Mouse (Mus musculus) neural tube, embryonic 13.5 days (tissue): ENCODE results near the gene Slc35g1. TPM values are rescaled to one million over a fixed set of nuclear protein-coding genes. Genes with fewer than 3 reads are reported as not detected.

Experiments used
- ATAC-seq: fragments of 200-750 bp; cut with Nextera tagmentation; 2 replicates; pipeline ENCODE4 v1.8.0; 2017; ENCODE audit warnings: low read depth, mild to moderate bottlenecking, moderate TSS enrichment, moderate library complexity
- H3K27ac ChIP-seq: fragments of 300-500 bp; sonication (generic); replicated peaks from 2 replicates; pipeline ENCODE4 v1.5.1; 2015; ENCODE audit warnings: moderate library complexity, mild to moderate bottlenecking, inconsistent platforms
- H3K27me3 ChIP-seq: fragments of 300-500 bp; sonication (generic); 2 replicates; pipeline ENCODE4 v1.6.1; 2015; ENCODE audit warnings: mild to moderate bottlenecking, inconsistent platforms
- H3K36me3 ChIP-seq: fragments of 300-500 bp; sonication (generic); 2 replicates; pipeline ENCODE4 v1.6.1; 2015; ENCODE audit warnings: mild to moderate bottlenecking, inconsistent platforms
- H3K4me1 ChIP-seq: fragments of 300-500 bp; sonication (generic); replicated peaks from 2 replicates; pipeline ENCODE4 v1.6.1; 2015; ENCODE audit warnings: inconsistent platforms
- H3K4me2 ChIP-seq: fragments of 300-500 bp; sonication (generic); 2 replicates; pipeline ENCODE4 v1.6.1; 2015; ENCODE audit warnings: inconsistent platforms, mild to moderate bottlenecking, moderate library complexity
- H3K4me3 ChIP-seq: fragments of 300-500 bp; sonication (generic); 2 replicates; pipeline ENCODE4 v1.5.1; 2015; ENCODE audit warnings: mild to moderate bottlenecking, inconsistent platforms
- H3K9ac ChIP-seq: fragments of 300-500 bp; sonication (generic); 2 replicates; pipeline ENCODE4 v1.6.1; 2015; ENCODE audit warnings: moderate library complexity, mild to moderate bottlenecking, inconsistent platforms
- H3K9me3 ChIP-seq: fragments of 300-500 bp; sonication (generic); 2 replicates; pipeline ENCODE4 v1.6.1; 2016; ENCODE audit warnings: inconsistent platforms
- WGBS: fragments of 180-500 bp; shearing (Covaris S2); methylation state at CpG from one replicate; pipeline ENCODE4 v1.1.7; 2015; 5-methylcytosine and 5-hydroxymethylcytosine counted together
- polyA plus RNA-seq: library from polyadenylated mRNA; unstranded; fragments of >200 nt; fragmentation: Nextera tagmentation; extraction: Ambion mirVana; gene quantifications from 2 replicates; pipeline ENCODE4 v1.2.1, GENCODE M21; 2015

Gene Slc35g1
- polyA plus RNA-seq, 1 experiment from 2014 or later: 0.84 TPM

- Histone ChIP-seq H3K4me3 (no peak overlapping the region), H3K36me3 (no peaks in the 10 kb centered on the region), H3K27ac (no peak overlapping the region), H3K27me3 (no peaks in the 10 kb centered on the region), H3K4me1 (no peaks in the 10 kb centered on the region), H3K9ac (no peak overlapping the region), H3K4me2 (no peak overlapping the region), H3K9me3 (no peaks in the 10 kb centered on the region; the same call in 1 of the 2 replicates)
- ATAC-seq: no peak
- WGBS: 77% methylated on average over 7 of the region's 7 CpGs
These were observed 35.5 kb downstream of the Slc35g1 start for GRCm38 (mm10) chr19:38431326-38431725.

GRCm38 (mm10) chr19:38432021-38432420, 36.2 kb downstream of the Slc35g1 start:
- 85% methylated on average over 3 of the region's 3 CpGs for WGBS

GRCm38 (mm10) chr19:38433381-38433780, 37.6 kb downstream of the Slc35g1 start:
- no peaks in the 10 kb centered on the region; the same call in 1 of the 2 replicates for H3K9me3 ChIP-seq

More at GRCm38 (mm10) chr19:38432021-38432420, 36.2 kb downstream of the Slc35g1 start:
- ATAC-seq: no peak
- Histone ChIP-seq H3K4me3 (no peak overlapping the region), H3K27ac (no peak overlapping the region), H3K4me2 (no peak overlapping the region), H3K4me1 (no peaks in the 10 kb centered on the region), H3K36me3 (no peaks in the 10 kb centered on the region), H3K27me3 (no peaks in the 10 kb centered on the region), H3K9me3 (no peaks in the 10 kb centered on the region; the same call in 1 of the 2 replicates), H3K9ac (no peak overlapping the region)

GRCm38 (mm10) chr19:38435221-38435620, 39.4 kb downstream of the Slc35g1 start:
- no peak for ATAC-seq
- H3K4me1 ChIP-seq: no peaks in the 10 kb centered on the region
- no peak overlapping the region for H3K4me2 ChIP-seq
- WGBS: 93% methylated on average over 15 of the region's 15 CpGs
- no peak overlapping the region for H3K4me3 ChIP-seq
- no peaks in the 10 kb centered on the region for H3K27me3 ChIP-seq
- no peaks in the 10 kb centered on the region for H3K36me3 ChIP-seq
- no peaks in the 10 kb centered on the region; the same call in 1 of the 2 replicates for H3K9me3 ChIP-seq
- H3K9ac ChIP-seq: no peak overlapping the region
- H3K27ac ChIP-seq: no peak overlapping the region

More at GRCm38 (mm10) chr19:38433381-38433780, 37.6 kb downstream of the Slc35g1 start:
- ATAC-seq: no peak
- H3K4me3 ChIP-seq: no peak overlapping the region
- H3K4me1 ChIP-seq: no peaks in the 10 kb centered on the region
- H3K4me2 ChIP-seq: no peak overlapping the region
- H3K36me3 ChIP-seq: no peaks in the 10 kb centered on the region
- WGBS: 89% methylated on average over 2 of the region's 2 CpGs
- H3K9ac ChIP-seq: no peak overlapping the region
- no peaks in the 10 kb centered on the region for H3K27me3 ChIP-seq
- no peak overlapping the region for H3K27ac ChIP-seq

- no peak for ATAC-seq
- no peak overlapping the region for H3K27ac ChIP-seq
- 79% methylated on average over 8 of the region's 8 CpGs for WGBS
These were observed 46.1 kb downstream of the Slc35g1 start for GRCm38 (mm10) chr19:38441860-38442259.

DNA sequence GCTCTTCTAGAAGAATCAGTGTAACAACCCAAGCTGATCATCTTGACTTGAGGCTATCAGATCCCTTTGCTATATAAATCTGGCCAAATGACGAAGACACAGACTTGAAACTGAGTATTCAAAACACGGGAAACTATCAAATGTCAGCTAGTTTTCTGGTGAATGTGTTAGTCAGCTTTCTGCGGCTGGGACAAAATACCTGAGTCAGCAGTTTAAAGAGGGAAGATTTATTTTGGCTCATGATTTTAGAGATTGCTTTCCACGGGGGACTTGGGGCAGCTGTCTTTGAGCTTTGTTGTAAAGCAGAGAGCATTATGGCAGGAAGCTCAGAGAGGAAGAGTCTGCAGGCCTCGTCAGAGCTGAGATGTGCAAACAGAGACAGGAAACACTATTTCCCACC, 50.0 kb downstream of the Slc35g1 start:
- no peak overlapping the region for H3K9ac ChIP-seq
- H3K4me3 ChIP-seq: no peak overlapping the region
- no peak overlapping the region for H3K27ac ChIP-seq
- no peaks in the 10 kb centered on the region for H3K36me3 ChIP-seq
- H3K4me2 ChIP-seq: no peak overlapping the region
- H3K4me1 ChIP-seq: no peaks in the 10 kb centered on the region
- H3K9me3 ChIP-seq: no peaks in the 10 kb centered on the region
- no peak for ATAC-seq
- 72% methylated on average over 5 of the region's 5 CpGs for WGBS
- no peaks in the 10 kb centered on the region for H3K27me3 ChIP-seq

More at GRCm38 (mm10) chr19:38441860-38442259, 46.1 kb downstream of the Slc35g1 start:
- Histone ChIP-seq H3K36me3 (no peaks in the 10 kb centered on the region), H3K27me3 (no peaks in the 10 kb centered on the region), H3K4me2 (no peak overlapping the region), H3K4me3 (no peak overlapping the region), H3K9ac (no peak overlapping the region), H3K4me1 (no peaks in the 10 kb centered on the region), H3K9me3 (no peaks in the 10 kb centered on the region)

Other genes with a start within 250 kb of the Slc35g1 start
- 46.3 and 47.7 TPM in 2 replicates for gene Fra10ac1, start 171.8 kb upstream of the Slc35g1 start, polyA plus RNA-seq
- 9.5 and 11.2 TPM in 2 replicates for gene Lgi1, start 131.4 kb upstream of the Slc35g1 start, polyA plus RNA-seq
- 5.2 and 6.4 TPM in 2 replicates for gene Plce1, start 85.1 kb downstream of the Slc35g1 start, polyA plus RNA-seq